Mouse (Mus musculus): ENCODE data around the gene Slx4ip.
"Not testable (repeated sequence)": the region's sequence is repeated elsewhere in the genome, so short reads cannot be mapped to it uniquely, and the experiment has no call there.

Gene Slx4ip

DNA sequence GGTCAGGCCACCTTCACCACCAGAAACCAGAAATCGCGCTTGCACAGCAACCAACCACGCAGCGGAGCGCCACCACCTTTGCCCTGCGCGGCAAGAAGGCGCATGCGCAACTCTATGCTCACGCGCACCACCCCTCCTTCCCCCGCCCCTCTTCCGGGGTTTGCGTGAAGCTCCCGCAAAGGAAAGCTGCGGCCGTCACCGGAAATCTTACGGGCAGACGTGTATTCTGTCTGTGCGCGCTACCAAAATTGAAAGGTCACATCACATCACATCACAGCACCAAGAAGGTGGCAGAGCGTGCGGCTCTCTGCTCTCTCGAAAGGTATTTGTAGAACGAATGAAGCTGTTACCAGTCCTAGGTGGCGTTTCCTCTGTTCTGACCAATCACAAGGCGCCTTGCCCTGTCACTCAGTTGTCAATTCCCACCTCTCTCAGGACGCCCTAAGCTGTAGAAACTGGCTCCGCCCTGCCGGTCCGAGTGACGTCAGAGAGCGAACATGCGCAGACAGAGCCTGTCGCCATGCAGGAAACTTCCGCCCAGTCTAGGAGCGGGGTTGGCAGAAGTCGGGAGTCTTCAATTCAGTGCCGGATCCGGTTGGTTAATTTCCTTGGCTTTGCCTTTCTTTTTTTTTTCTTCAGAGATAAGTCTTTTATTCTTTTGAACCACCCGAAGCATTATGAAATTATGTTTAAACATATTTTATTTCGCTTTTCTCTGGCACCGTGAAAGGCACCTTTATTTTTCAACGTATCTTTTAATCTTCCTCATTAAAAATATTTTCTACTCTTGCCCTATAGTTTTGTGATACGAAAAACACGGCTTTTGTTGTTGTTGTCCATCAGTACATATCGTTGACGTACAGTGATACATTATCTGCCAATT lies at the start of gene Slx4ip, which contains the start of the genes AL731706.1 and Mkks:
Gene Slx4ip (plus strand): TSS at position 151 of the 883 bp plus-strand sequence.
Gene AL731706.1 (minus strand): TSS at position 322 of the 883 bp plus-strand sequence.
Gene Mkks (minus strand): TSS at position 322 of the 883 bp plus-strand sequence.
- DNase-seq (ENCODE audit: low spot score in 2 of 2), result peak; percentile 99

DNA sequence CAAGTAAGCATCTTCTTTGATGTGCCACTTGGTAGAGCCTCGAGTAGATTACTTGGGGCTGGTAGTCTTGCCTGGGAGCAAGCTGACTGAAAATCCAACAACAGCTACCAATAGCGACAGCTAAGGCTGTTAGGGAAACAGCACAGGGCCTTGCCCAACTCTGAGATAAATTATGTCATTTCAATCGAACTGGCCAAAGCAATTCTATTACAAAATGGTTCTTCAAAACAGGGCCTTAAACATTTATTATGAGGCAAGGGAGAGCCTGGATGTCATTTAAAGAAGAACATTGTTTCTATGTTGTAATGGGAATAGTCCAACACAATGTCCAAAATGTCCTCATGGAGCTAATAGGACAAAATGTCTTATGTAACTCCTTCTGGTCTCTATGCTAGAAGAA lies 40.7 kb upstream of the Slx4ip start:
- no peak for DNase-seq (ENCODE audit: low spot score in 2 of 2)

DNA sequence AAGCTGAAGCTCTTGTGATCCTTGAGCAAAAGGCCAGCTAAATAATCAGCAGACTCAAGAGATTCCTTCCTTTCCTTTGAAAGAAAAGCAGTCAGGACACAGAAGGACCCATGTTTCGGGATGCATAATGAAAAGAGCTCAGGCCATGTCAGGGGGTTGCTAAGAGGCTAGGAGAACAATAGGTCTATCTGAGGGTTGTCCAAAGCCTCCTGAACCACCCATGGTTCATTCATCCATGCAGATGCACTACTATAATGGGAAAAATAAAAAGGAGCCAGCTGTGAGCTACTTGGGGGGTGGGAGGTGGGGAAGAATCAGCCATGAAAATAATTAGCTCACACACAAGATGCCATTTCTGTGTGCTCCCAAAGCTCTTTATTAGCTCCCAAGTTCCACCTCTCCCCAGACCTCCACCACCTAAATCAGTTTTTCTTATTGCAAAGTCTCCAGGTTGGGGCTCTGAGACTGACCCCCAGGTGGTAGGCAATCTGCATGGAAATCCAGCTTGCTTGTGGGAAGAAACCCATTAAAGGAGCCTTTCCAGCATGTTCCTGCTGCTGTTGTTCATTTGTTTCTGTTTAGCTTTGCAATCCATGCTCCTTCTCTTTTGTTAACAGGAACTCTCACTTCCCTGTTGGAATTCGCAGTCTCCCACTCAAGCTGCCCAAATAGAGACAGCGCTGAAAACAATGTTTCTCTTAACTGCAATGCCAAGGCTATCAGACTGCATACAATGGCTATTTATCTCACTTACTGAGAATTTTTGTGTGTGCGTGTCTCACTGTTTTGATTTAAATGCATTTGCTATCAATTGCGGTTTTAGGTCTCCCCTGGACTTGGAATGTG lies 36.3 kb upstream of the Slx4ip start:
- DNase-seq (ENCODE audit: low spot score in 2 of 2), result no peak

DNA sequence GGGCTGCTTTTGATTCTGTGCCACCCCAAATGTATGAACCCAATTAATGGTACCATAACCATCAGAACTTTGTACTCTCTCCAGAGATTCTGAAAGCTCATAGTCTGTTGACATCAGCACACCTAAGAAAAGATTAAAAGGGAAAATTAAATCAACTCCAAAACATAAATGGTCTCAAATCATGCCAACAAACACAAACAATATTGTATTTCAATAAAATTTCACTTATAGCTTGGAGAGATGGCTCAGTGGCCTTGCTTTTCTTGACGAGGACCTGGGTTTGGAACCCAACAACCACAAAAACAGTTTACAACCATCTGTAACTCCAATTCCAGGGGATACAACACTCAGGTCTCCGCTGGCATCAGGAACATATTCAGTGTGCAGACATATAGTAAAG lies 5.4 kb upstream of the Slx4ip start, which contains the start of gene AL731706.2:
Gene AL731706.2 (minus strand): TSS at position 101 of the 400 bp plus-strand sequence.
- no peak for DNase-seq (ENCODE audit: low spot score in 2 of 2)

DNA sequence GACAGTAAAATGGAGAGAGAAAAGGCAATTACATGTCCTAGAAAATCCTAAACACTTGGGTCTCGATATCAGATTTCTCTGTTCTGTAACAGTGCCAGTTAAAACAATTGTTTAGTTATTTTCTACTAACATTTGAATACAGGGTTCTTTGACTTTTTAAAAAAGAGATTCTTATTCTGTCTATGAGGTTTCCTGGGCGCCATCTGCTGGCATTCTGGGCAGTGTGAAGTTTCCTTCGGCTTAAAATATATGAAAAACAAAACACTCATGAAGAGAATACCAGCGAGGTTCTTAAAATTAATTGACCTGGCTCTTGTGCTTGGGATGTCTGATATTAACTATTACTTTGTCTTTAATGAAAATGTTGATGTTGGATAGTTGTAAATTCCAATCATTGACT lies 4.2 kb upstream of the Slx4ip start:
- peak in 1 of 2 experiments; percentile 42 for DNase-seq (ENCODE audit: low spot score in 2 of 2)

DNA sequence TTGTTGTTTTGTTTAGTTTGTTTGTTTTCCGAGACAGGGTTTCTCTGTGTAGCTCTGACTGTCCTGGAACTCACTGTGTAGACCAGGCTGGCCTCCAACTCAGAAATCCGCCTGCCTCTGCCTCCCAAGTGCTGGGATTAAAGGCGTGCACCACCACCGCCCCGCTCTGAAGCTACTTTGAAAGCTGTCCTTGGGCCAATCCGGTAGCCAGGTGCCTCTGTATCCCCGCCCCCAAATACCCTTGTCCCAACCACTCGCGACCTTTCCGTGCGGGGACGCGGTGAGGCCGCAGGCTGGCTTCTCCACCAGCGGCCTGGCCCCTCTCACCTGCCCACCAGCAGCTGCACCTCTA lies 326 bp upstream of the Slx4ip start:
- DNase-seq (ENCODE audit: low spot score in 2 of 2), result not testable (repeated sequence)

DNA sequence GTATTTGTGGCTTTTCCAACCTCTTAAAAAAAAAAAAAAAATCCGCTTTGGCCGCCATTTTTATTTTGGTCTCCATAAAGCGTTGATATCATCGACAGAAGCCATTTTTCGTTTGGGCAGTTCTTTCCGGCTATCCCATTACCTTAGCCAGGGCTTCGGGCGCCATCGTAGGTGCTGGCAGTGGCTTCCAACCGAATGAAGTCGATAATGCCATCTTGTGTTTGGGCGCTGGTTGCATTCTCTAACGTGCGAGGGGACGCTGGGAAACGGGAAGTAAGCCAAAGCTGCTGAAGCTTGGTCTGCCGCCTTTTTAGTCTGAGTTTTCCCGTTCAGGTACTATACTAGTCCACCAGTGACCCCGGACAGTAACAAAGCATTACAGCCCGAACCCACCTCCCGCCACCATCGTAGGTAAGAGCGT lies 943 bp downstream of the Slx4ip start:
- peak; percentile 92 to 97 for DNase-seq (ENCODE audit: low spot score in 2 of 2)

DNA sequence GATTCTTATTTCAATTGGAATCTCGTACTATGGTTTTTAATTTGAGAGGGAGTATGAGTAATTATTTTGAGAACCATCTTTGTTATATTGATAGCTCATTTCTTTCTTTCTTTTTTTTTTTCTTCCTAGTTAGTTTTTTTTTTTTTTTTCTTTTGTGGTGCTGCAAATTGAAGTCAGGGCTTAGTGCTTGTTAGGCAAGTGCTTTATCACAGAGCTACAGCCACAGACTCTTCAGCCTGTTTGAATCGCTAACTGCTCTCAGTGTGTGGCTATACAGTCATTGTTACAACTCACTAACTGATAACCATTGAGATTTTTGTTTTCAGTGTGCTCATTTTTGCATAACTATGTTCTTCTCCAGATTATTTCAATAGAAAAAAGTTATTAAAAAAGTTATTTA lies 3.5 kb downstream of the Slx4ip start:
- no peak for DNase-seq (ENCODE audit: low spot score in 2 of 2)

DNA sequence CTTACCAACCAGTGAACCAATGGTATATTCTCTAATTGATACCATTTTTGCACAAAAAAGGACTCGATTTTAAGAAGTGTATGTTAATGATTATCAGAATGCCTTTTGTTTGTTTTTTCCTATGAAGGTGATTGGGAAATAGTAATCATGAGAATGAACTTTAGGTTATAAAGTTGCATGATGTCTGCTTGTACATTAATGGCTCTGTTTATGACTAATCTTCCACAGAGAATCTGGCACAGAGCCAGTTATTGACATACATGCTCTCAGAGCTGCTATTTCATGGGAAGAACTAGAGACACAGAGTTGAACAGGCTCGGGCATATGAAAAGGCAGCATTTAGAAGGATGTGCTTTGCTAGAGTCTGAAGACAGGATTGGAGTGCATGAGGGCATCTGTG lies 5.1 kb downstream of the Slx4ip start:
- DNase-seq (ENCODE audit: low spot score in 2 of 2), result no peak

DNA sequence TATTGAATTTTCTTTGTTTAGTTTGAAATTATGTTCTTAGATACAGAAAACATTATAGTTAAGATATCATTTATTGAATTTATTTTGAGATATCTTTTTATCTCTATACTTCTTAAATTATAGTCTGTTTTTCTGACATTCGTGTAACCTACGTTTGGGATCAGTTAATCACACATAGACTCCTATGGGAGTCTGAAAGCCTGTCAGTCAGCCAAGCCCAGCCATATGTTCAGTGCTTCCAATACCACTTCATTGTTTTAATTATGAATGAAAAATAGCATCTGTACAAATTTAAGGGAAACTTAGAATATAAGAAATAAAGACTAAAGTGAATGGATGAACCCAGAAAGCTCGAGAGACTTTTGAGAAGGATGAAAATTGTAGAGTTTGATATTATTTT lies 17.6 kb downstream of the Slx4ip start:
- DNase-seq (ENCODE audit: low spot score in 2 of 2), result no peak

DNA sequence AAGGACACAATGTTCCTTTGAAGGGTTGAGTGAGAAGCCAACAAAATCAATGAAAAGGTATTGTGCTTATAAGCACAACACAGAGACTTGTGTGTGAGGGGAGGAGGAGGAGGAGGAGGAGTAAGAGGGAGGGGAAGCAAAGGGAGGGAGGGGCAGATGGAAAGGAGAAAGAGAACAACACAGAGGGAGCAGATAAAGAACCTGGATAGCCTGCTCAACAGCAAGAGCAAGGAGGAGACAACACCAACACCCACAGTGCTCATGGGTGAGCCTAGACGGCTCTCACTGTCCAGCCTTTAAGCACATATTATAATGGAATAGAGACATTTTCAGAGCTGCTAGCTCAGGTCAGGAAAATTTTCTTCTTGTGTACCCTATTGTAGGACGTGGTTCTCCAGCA lies 18.3 kb downstream of the Slx4ip start:
- DNase-seq (ENCODE audit: low spot score in 2 of 2), result no peak

DNA sequence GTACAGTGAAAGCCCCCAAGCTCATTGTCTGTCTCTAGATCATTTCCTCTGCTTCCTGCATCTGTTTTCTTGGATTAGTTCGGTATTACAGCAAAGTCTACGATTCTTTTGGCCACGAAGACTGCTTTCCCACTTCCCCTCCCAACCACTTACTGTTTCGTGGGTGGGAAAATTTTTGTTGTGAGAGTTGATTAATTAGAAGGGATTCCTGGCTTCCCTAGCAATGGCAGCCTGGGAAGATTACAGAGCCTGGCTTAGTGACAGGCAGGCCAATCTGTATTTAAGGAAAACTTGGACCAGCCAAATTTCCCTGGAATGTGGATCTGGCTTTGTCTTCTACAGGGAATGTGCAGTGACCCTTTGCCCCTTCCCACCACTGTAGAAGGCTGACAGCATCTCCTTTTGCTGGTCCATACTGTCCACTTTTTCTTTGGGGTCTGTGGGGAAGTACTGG lies 21.0 kb downstream of the Slx4ip start:
- DNase-seq (ENCODE audit: low spot score in 2 of 2), result no peak

DNA sequence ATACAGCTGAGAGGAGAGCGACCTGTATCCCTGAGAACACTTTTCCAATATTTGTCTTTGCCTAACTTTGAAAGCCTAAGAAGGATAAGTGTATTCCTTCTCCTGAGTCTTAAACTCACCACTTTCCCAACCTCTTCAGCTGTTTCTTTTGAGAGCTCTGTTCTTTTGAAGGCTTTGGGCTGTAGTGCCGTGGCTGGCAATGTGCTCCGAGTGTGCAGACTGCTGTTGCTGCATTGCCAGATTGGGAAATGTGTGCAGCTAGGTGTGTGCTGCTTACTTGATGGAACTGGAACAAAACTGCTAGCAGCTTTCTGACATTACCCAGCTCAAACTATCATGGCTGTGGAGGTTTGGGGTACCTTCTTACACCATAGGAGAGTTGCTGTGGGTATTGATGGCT lies 22.0 kb downstream of the Slx4ip start:
- no peak for DNase-seq (ENCODE audit: low spot score in 2 of 2)

DNA sequence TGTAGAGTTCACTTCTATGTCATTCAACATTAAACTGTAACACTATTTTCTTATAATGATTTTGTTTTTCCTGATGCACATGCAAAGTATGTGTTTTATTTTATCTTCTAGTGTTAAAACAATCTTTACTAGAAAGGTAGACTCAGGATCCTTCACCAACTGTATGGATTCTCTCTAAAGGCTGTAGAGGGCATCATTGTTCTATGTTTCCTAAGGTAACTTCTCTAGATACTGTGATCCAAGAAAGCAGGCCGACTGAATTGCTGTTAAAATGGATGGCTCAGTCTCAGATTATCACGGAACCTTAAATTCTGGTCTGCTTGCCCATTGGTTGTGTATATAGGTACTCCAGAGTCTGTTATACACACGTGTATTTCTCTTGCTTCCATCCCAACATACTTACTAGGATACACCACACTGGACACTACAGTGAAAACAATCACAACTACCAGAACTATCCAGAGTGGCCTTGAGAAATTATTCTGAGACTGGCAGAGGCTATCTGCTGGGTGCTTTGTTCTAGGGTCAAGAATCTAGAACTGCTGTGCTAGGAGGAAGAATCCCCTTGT lies 23.4 kb downstream of the Slx4ip start:
- DNase-seq (ENCODE audit: low spot score in 2 of 2), result no peak

DNA sequence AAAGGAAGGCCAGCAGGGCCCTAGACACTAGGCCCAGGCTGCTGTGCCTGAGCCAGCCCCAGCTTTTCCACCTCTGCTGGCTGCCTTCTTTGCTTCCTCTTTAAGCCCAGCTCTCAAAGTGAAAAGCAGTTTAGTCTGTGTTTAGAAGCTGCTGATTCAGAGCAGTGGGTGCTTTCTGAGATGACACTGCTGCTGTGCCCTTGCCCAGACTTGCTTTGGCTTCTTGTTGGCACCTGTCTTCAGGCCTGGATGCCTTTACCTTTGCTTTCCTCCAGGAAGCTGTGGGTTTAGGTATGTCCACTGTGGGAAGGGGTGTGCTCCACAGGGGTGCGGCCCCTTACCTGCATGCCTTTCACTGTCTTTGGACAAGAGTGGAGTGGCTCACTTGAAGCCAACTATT lies 28.4 kb downstream of the Slx4ip start:
- DNase-seq (ENCODE audit: low spot score in 2 of 2), result no peak

DNA sequence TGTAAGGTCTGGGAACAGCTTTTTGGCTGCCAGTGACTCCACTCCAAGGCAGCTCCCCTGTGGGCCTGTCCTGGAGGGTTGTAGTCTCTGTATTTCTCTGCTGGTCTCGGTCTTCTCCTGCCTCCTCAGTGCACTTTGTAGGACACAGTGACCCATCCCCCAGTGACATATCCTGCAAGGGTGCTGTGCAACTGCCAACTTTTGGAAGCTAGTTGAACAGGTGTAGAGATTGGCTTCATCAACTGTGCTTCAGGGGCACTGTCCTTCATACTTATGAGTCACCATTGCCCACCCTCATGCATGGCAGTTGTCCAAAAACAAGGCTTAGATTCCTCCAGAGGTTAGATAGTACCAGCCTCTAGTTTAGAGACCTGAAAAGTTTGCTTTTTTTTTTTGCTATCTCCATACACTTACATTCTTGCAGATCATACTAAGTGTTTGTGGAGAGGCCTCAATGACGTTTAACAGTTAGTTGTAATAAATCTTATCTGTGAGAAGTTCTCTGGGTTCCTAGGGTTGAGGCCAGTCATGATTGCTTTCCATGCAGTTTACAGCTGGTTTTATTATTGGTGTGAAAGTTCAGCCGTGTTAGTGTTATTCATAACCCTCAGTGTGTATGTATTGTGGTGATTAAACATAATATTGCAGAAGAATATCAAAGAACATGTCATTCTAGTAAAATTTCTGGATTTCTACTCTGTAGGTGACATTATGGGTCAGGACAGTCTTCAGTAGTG lies 29.4 kb downstream of the Slx4ip start:
- no peak for DNase-seq (ENCODE audit: low spot score in 2 of 2)

DNA sequence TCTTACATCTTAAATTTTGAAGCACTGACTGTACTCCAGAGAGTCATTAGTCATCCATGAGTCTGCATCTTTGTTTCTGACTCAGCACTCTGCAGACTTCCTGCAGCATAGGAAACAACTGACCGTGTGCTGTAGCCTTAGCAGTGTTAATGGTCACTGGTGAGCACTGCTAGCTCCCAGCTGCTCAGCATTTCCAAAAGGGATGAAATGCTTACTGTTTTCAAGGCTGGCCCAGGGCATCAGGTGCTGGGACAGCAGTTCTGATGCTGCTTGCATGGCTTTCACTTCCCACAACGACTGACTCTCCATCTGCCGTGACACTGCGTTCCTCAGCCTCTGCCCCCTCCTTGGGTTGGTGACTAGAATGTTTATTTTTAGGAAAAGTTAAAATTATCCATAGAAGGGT lies 30.0 kb downstream of the Slx4ip start:
- DNase-seq (ENCODE audit: low spot score in 2 of 2), result peak in 1 of 2 experiments; percentile 16

DNA sequence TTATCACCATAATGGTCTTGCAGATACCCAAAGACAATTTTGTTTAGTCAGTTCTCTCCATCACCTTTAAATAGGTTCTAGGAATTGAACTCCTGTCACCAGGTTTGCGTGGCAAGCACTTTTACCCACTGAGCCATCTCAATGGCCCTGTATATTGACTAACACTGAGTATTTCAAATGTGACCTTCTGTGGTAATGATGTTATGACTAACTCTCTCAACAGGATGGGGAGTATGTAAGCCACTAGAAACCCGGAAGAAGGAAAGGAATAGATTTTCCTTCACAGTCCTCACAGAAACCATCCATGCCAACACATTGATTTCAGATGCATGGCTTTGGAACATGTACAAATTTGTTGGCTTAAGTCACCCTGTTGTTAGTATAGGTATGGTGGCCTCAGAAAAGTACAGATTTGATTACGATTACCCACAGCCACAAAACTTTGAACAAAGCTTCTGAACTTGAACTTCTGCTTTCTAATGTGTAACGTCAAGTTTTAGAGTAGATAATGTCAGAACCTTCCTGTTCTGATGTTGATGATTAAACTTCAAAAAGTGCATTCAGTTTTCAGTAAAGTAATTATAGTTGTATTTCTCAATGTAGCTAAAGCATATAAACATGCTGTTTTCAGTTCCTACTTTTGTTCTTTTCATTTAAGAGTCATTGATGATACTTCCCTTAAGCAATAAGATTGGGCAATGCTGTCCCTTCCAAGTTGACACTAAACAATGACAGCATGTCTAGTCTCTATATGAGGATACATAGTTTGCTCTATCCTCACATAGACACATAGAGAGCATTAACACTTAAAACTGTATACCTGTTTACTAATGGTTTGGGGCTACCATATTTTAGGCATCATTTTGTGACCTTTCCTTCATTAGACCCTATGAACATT lies 45.6 kb downstream of the Slx4ip start:
- DNase-seq (ENCODE audit: low spot score in 2 of 2), result no peak

DNA sequence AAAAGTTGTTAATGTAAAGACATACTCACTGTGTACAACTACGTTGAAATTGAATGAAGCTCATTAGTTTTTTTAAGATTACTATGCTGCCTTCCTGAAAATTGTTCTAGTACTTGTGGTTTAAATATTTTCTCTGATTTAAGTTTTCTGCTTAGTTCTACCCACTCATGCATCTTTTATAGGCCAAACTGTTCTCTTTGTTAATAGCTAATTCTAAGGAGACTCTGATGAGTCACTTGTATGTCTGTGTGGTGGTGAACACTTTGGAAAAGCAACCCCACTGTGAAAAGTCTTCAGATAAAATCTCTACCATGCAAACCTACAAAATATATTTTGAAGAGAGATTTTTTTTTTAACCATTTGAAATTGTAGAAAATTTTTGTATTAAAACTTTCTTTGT lies 47.2 kb downstream of the Slx4ip start:
- DNase-seq (ENCODE audit: low spot score in 2 of 2), result no peak

DNA sequence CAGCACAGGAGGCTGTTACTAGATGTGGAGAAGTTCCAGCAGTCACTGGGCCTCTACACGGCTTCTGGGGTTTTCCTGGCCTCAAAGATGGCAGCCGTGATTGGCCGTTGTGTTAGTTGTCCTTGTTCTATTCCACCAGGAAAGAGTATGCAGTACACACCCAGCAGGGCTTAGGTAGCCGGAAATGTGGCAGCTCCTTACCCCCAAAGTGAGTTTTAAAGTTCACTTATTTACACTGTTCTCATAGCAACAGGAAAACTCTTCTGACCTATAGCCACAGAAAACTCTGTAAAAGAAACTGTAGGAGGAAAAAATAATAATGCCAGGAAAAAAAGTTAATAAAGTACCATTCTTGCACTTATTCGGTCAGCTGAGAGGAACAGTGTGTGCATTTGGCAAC lies 55.3 kb downstream of the Slx4ip start:
- DNase-seq (ENCODE audit: low spot score in 2 of 2), result no peak

Data from frontal cortex, postnatal 14 days (tissue).